Mouse (Mus musculus): Measurements from ENCODE around the gene Vmn2r86. TPM values are rescaled to one million over a fixed set of nuclear protein-coding genes. Genes with fewer than 3 reads are reported as not detected.

The Vmn2r86 gene
- polyA plus RNA-seq (2014; fragmentation: Illumina TruSeq; extraction: RNeasy Lipid Tissue Mini Kit (QIAGEN cat#74804); ENCODE audit: low replicate concordance) = not detected

DNA sequence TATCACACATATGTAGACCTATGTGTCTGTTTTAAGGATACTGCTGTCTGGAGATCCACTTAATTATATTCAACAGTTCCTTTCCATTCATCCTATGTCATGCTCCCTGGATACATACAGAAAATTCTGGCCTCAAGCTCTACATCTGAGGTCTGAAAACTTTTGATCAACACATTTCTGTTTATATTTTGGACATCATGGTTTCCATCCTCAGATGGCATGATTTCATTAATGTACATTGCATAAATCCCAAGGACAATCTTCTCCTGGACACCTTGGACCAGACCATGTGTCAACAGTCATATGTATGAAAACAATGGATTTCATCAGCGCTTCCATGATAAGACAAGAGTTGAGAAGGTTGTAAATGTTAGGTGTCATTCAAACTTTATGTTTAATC lies at the start of gene Vmn2r86:
Vmn2r86 (minus strand) TSS at position 101 of the 400 bp plus-strand sequence.

DNA sequence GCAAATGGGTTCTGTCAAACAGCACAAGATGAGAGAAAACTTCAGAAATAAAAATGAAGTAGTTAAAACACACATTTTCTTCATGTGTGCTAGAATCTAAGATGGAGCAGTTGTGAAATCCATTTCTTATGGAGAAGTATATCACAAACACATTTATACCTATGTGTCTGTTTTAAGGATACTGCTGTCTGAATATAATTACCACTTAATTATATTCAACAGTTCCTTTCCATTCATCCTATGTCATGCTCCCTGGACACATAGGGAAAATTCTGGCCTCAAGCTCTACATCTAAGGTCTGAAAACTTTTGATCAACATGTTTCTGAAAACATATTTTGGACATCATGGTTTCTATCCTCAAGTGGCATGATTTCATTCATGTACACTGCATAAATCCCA lies 41.4 kb upstream of the Vmn2r86 start, which contains the start of gene Vmn2r87:
Vmn2r87 (minus strand) TSS at position 101 of the 400 bp plus-strand sequence.

DNA sequence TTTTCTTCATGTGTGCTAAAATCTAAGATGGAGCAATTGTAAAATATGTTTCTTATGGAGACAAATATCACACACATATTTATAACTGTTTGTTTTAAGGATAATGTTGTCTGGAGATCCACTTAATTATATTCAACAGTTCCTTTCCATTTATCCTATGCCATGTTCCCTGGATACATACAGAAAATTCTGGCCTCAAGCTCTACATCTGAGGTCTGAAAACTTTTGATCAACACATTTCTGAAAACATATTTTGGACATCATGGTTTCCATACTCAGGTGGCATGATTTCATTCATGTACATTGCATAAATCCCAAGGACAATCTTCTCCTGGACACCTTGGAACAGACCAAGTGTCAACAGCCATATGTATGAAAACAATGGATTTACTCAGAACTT lies 26.2 kb downstream of the Vmn2r86 start, which contains the start of gene Vmn2r85:
Vmn2r85 (minus strand) TSS at position 101 of the 400 bp plus-strand sequence.

DNA sequence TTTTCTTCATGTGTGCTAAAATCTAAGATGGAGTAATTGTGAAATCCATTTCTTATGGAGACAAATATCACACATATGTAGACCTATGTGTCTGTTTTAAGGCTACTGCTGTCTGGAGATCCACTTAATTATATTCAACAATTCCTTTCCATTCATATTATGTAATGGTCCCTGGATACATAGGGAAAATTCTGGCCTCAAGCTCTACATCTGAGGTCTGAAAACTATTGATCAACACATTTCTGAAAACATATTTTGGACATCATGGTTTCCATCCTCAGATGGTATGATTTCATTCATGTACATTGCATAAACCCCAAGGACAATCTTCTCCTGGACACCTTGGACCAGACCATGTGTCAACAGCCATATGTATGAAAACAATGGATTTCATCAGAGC lies 61.6 kb downstream of the Vmn2r86 start, which contains the start of gene Vmn2r84:
Vmn2r84 (minus strand) TSS at position 101 of the 400 bp plus-strand sequence.

Other genes starting within 250 kb of the Vmn2r86 start
- gene Olfr827, start 241.6 kb downstream of the Vmn2r86 start, polyA plus RNA-seq (2014; fragmentation: Illumina TruSeq; extraction: RNeasy Lipid Tissue Mini Kit (QIAGEN cat#74804); ENCODE audit: low replicate concordance) = not detected
- not detected for gene Neurod4, start 175.8 kb downstream of the Vmn2r86 start, polyA plus RNA-seq (2014; fragmentation: Illumina TruSeq; extraction: RNeasy Lipid Tissue Mini Kit (QIAGEN cat#74804); ENCODE audit: low replicate concordance)
- gene Tespa1, start 133.2 kb downstream of the Vmn2r86 start, polyA plus RNA-seq (2014; fragmentation: Illumina TruSeq; extraction: RNeasy Lipid Tissue Mini Kit (QIAGEN cat#74804); ENCODE audit: low replicate concordance) = 2.4 TPM
- gene Vmn2r84, start 61.7 kb downstream of the Vmn2r86 start, polyA plus RNA-seq (2014; fragmentation: Illumina TruSeq; extraction: RNeasy Lipid Tissue Mini Kit (QIAGEN cat#74804); ENCODE audit: low replicate concordance) = not detected
- gene Vmn2r85, start 26.3 kb downstream of the Vmn2r86 start, polyA plus RNA-seq (2014; fragmentation: Illumina TruSeq; extraction: RNeasy Lipid Tissue Mini Kit (QIAGEN cat#74804); ENCODE audit: low replicate concordance) = not detected
- not detected for gene Vmn2r87, start 41.3 kb upstream of the Vmn2r86 start, polyA plus RNA-seq (2014; fragmentation: Illumina TruSeq; extraction: RNeasy Lipid Tissue Mini Kit (QIAGEN cat#74804); ENCODE audit: low replicate concordance)

Data from small intestine, adult 10 weeks (tissue).